Mouse (Mus musculus): Measurements from ENCODE around the gene Lpp.

DNA sequence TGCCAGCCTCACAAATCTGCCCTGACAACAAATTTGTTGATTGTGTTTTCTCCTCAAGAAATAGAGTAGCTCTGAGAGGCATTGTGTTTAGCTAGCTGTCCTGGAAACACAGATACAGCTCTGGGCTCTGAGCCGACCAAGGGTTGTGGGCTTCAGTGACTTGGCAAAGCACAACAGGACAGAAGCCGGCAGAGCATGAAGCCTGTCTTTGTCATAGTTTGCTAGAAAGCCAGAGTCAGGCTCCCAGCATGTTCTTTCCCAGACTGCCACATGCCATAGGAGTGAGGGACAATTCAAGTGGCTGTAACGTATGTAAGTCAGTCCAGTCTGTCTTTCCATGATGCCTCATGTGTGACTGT lies 521.1 kb downstream of the Lpp start:
- TF ChIP-seq POLR2A (IDR thresholded peaks at IDR 0.05; ENCODE audit: borderline replicate concordance, low read depth, low read length) = no peak
- TF ChIP-seq CTCF (IDR thresholded peaks at IDR 0.05; ENCODE audit: low read depth, low read length) = no peak

All from bone marrow macrophage, adult 2 months (primary cell).